Mouse (Mus musculus) intestine, embryonic 15.5 days (tissue): ENCODE results near the gene Lrrn4. TPM values are rescaled to one million over a fixed set of nuclear protein-coding genes. Genes with fewer than 3 reads are reported as not detected.

Experiments used
- ATAC-seq: fragments of 200-750 bp; cut with Nextera tagmentation; 2 replicates; pipeline ENCODE4 v1.8.0; 2017; ENCODE audit warnings: moderate TSS enrichment, moderate library complexity
- H3K27ac ChIP-seq: fragments of 300-500 bp; sonication (generic); 2 replicates; pipeline ENCODE4 v1.5.1; 2015; ENCODE audit warnings: mild to moderate bottlenecking, inconsistent platforms
- H3K27me3 ChIP-seq: fragments of 300-500 bp; sonication (generic); replicated peaks from 2 replicates; pipeline ENCODE4 v1.6.1; 2015; ENCODE audit warnings: inconsistent platforms
- H3K36me3 ChIP-seq: fragments of 300-500 bp; sonication (generic); 2 replicates; pipeline ENCODE4 v1.6.1; 2015; ENCODE audit warnings: inconsistent platforms
- H3K4me1 ChIP-seq: fragments of 300-500 bp; sonication (generic); replicated peaks from 2 replicates; pipeline ENCODE4 v1.6.1; 2015; ENCODE audit warnings: inconsistent platforms
- H3K4me2 ChIP-seq: fragments of 300-500 bp; sonication (generic); replicated peaks from 2 replicates; pipeline ENCODE4 v1.6.1; 2015; ENCODE audit warnings: mild to moderate bottlenecking, inconsistent platforms
- H3K4me3 ChIP-seq: fragments of 300-500 bp; sonication (generic); replicated peaks from 2 replicates; pipeline ENCODE4 v1.5.1; 2015; ENCODE audit warnings: inconsistent platforms
- H3K9ac ChIP-seq: fragments of 300-500 bp; sonication (generic); 2 replicates; pipeline ENCODE4 v1.6.1; 2015; ENCODE audit warnings: inconsistent platforms
- H3K9me3 ChIP-seq: fragments of 300-500 bp; sonication (generic); 2 replicates; pipeline ENCODE4 v1.6.1; 2016; ENCODE audit warnings: inconsistent platforms
- WGBS: fragments of 180-500 bp; shearing (Covaris S2); methylation state at CpG from one replicate; pipeline ENCODE4 v1.1.7; 2015; 5-methylcytosine and 5-hydroxymethylcytosine counted together
- polyA plus RNA-seq: library from polyadenylated mRNA; unstranded; fragments of >200 nt; fragmentation: Nextera tagmentation; extraction: Ambion mirVana; gene quantifications from 2 replicates; pipeline ENCODE4 v1.2.1, GENCODE M21; 2015

Gene Lrrn4
- polyA plus RNA-seq, 1 experiment from 2014 or later = 10.9 TPM

- Histone ChIP-seq H3K36me3 (no peaks in the 10 kb centered on the region), H3K27ac (no peak overlapping the region), H3K9me3 (no peaks in the 10 kb centered on the region), H3K4me2 (no peak overlapping the region), H3K27me3 (no peaks in the 10 kb centered on the region), H3K9ac (no peak overlapping the region), H3K4me3 (no peak overlapping the region), H3K4me1 (no peaks in the 10 kb centered on the region)
- 72% methylated on average over 1 of the region's 1 CpGs for WGBS
- ATAC-seq = no peak
Measured at GRCm38 (mm10) chr2:132900596-132900995, 19.9 kb upstream of the Lrrn4 start.

- Histone ChIP-seq H3K36me3 (no peaks in the 10 kb centered on the region), H3K9me3 (no peaks in the 10 kb centered on the region), H3K4me1 (no peaks in the 10 kb centered on the region), H3K4me2 (no peak overlapping the region), H3K4me3 (no peak overlapping the region), H3K27ac (no peak overlapping the region), H3K9ac (no peak overlapping the region), H3K27me3 (no peaks in the 10 kb centered on the region)
- WGBS = 47% methylated on average over 1 of the region's 1 CpGs
- no peak for ATAC-seq
Measured at GRCm38 (mm10) chr2:132898211-132898610, 17.5 kb upstream of the Lrrn4 start.

- Histone ChIP-seq H3K27me3 (no peaks in the 10 kb centered on the region), H3K4me3 (no peak overlapping the region), H3K9ac (no peak overlapping the region), H3K4me1 (no peaks in the 10 kb centered on the region), H3K4me2 (no peak overlapping the region), H3K9me3 (no peaks in the 10 kb centered on the region), H3K36me3 (no peaks in the 10 kb centered on the region), H3K27ac (no peak overlapping the region)
- ATAC-seq = no peak
- WGBS = 73% methylated on average over 5 of the region's 5 CpGs
Measured at GRCm38 (mm10) chr2:132893826-132894225, 13.1 kb upstream of the Lrrn4 start.

GRCm38 (mm10) chr2:132885312-132885711, 4.6 kb upstream of the Lrrn4 start:
- no peaks in the 10 kb centered on the region for H3K4me1 ChIP-seq
- WGBS = 84% methylated on average over 7 of the region's 7 CpGs
- no peak overlapping the region for H3K4me2 ChIP-seq
- H3K4me3 ChIP-seq = no peak overlapping the region
- H3K9ac ChIP-seq = no peak overlapping the region
- H3K27ac ChIP-seq = no peak overlapping the region
- no peaks in the 10 kb centered on the region for H3K9me3 ChIP-seq
- no peaks in the 10 kb centered on the region for H3K36me3 ChIP-seq
- peaks cover 4% of the 10 kb centered on the region; the same call in 1 of the 2 replicates for H3K27me3 ChIP-seq
- no peak for ATAC-seq

GRCm38 (mm10) chr2:132884303-132884967, 3.7 kb upstream of the Lrrn4 start:
- Histone ChIP-seq H3K9me3 (no peaks in the 10 kb centered on the region), H3K4me1 (peaks cover 6% of the 10 kb centered on the region), H3K4me3 (no peak overlapping the region), H3K9ac (no peak overlapping the region), H3K36me3 (no peaks in the 10 kb centered on the region), H3K4me2 (no peak overlapping the region), H3K27ac (no peak overlapping the region), H3K27me3 (peaks cover 11% of the 10 kb centered on the region; the same call in 1 of the 2 replicates)
- no peak for ATAC-seq
- WGBS = 55% methylated on average over 8 of the region's 8 CpGs

GRCm38 (mm10) chr2:132879261-132880044, 1.2 kb downstream of the Lrrn4 start:
- Histone ChIP-seq H3K4me1 (peaks cover 12% of the 10 kb centered on the region), H3K4me3 (peak overlapping the region; percentile 53), H3K4me2 (peak overlapping the region; percentile 100), H3K9ac (peak overlapping the region; percentile 44), H3K27me3 (peaks cover 27% of the 10 kb centered on the region), H3K36me3 (no peaks in the 10 kb centered on the region), H3K27ac (no peak overlapping the region), H3K9me3 (no peaks in the 10 kb centered on the region)
- ATAC-seq = peak; percentile 77
- under 1% methylated on average over 58 of the region's 58 CpGs for WGBS

GRCm38 (mm10) chr2:132876991-132877390, 3.7 kb downstream of the Lrrn4 start:
- Histone ChIP-seq H3K36me3 (no peaks in the 10 kb centered on the region), H3K9ac (no peak overlapping the region), H3K9me3 (no peaks in the 10 kb centered on the region), H3K27me3 (peaks cover 27% of the 10 kb centered on the region), H3K4me3 (no peak overlapping the region), H3K4me2 (no peak overlapping the region), H3K27ac (no peak overlapping the region), H3K4me1 (peaks cover 12% of the 10 kb centered on the region)
- no peak for ATAC-seq
- WGBS = 60% methylated on average over 1 of the region's 1 CpGs

- Histone ChIP-seq H3K4me3 (no peak overlapping the region), H3K9ac (no peak overlapping the region), H3K36me3 (no peaks in the 10 kb centered on the region), H3K27me3 (peaks cover 9% of the 10 kb centered on the region), H3K4me2 (no peak overlapping the region), H3K27ac (no peak overlapping the region), H3K9me3 (no peaks in the 10 kb centered on the region), H3K4me1 (no peaks in the 10 kb centered on the region)
- ATAC-seq = no peak
- 76% methylated on average over 10 of the region's 10 CpGs for WGBS
Measured at GRCm38 (mm10) chr2:132873657-132874326, 6.9 kb downstream of the Lrrn4 start.

- WGBS = 66% methylated on average over 3 of the region's 3 CpGs
- Histone ChIP-seq H3K9me3 (no peaks in the 10 kb centered on the region), H3K36me3 (no peaks in the 10 kb centered on the region), H3K4me1 (no peaks in the 10 kb centered on the region), H3K27me3 (no peaks in the 10 kb centered on the region), H3K4me2 (no peak overlapping the region), H3K4me3 (no peak overlapping the region), H3K27ac (no peak overlapping the region), H3K9ac (no peak overlapping the region)
- ATAC-seq = no peak
Measured at GRCm38 (mm10) chr2:132871663-132872062, 9.0 kb downstream of the Lrrn4 start.

- no peak overlapping the region for H3K9ac ChIP-seq
- H3K4me2 ChIP-seq = no peak overlapping the region
- H3K27ac ChIP-seq = no peak overlapping the region
- no peaks in the 10 kb centered on the region for H3K9me3 ChIP-seq
- 78% methylated on average over 4 of the region's 4 CpGs for WGBS
- H3K4me3 ChIP-seq = no peak overlapping the region
- H3K4me1 ChIP-seq = no peaks in the 10 kb centered on the region
- no peak for ATAC-seq
- no peaks in the 10 kb centered on the region for H3K27me3 ChIP-seq
- H3K36me3 ChIP-seq = no peaks in the 10 kb centered on the region
Measured at GRCm38 (mm10) chr2:132870286-132870685, 10.4 kb downstream of the Lrrn4 start.

GRCm38 (mm10) chr2:132869682-132870081, 11.0 kb downstream of the Lrrn4 start:
- no peak overlapping the region for H3K4me2 ChIP-seq
- H3K36me3 ChIP-seq = no peaks in the 10 kb centered on the region
- no peak overlapping the region for H3K9ac ChIP-seq
- no peak overlapping the region for H3K27ac ChIP-seq
- no peaks in the 10 kb centered on the region for H3K9me3 ChIP-seq
- no peaks in the 10 kb centered on the region for H3K27me3 ChIP-seq
- no peak for ATAC-seq
- WGBS = 87% methylated on average over 5 of the region's 5 CpGs
- no peak overlapping the region for H3K4me3 ChIP-seq
- H3K4me1 ChIP-seq = no peaks in the 10 kb centered on the region

- H3K9ac ChIP-seq = no peak overlapping the region
- no peaks in the 10 kb centered on the region for H3K4me1 ChIP-seq
- no peak overlapping the region for H3K4me2 ChIP-seq
- H3K4me3 ChIP-seq = no peak overlapping the region
- H3K27me3 ChIP-seq = no peaks in the 10 kb centered on the region
- WGBS = 69% methylated on average over 5 of the region's 5 CpGs
- ATAC-seq = no peak
- no peaks in the 10 kb centered on the region for H3K9me3 ChIP-seq
- H3K36me3 ChIP-seq = no peaks in the 10 kb centered on the region
- no peak overlapping the region for H3K27ac ChIP-seq
Measured at GRCm38 (mm10) chr2:132867521-132867920, 13.2 kb downstream of the Lrrn4 start.
